Mouse (Mus musculus) Patski (cell line): ENCODE measurements around the gene Pkp2. TPM values are rescaled to one million over a fixed set of nuclear protein-coding genes. Genes with fewer than 3 reads are reported as not detected.
A peak's percentile ranks its signal among the peaks of the same experiment; 100 is the strongest.

ENCODE experiments used
- ATAC-seq: fragments of 100-300 bp; one replicate; pipeline ENCODE4 v1.8.0; 2021
- CTCF ChIA-PET: fragments of 350-600 bp; sonication (Branson Sonifier 250); formaldehyde crosslinking; loops from one replicate; lab custom pipeline; 2022; ENCODE audit warnings: inconsistent platforms; lab: Charles Lee
- POLR2A ChIA-PET: fragments of 350-600 bp; sonication (Branson Sonifier 250); formaldehyde crosslinking; loops from one replicate; lab custom pipeline; 2022; ENCODE audit warnings: antibody characterized with exemption, inconsistent platforms; lab: Charles Lee
- DNase-seq: peaks from one replicate; pipeline ENCODE4 v3.0.0-alpha.2; 2011; ENCODE audit warnings: low read depth, low spot score
- H3K27me3 ChIP-seq: fragments of 371-371 bp; one replicate; pipeline ENCODE4 v1.5.1; 2021
- CTCF ChIP-seq: fragments of 100-300 bp; IDR thresholded peaks from one replicate; pipeline ENCODE4 v1.5.1; 2021
- in situ Hi-C: fragments of 300-500 bp; cut with MboI; formaldehyde crosslinking; loops from 3 replicates; pipeline ENCODE4 v1.11.1; 2018; ENCODE audit warnings: low pct_unique_long_range_greater_than_20kb, mixed read lengths
- polyA plus RNA-seq: library from polyadenylated mRNA; unstranded; gene quantifications from one replicate; pipeline ENCODE4 v1.2.3, GENCODE M21; 2021

The Pkp2 gene
- polyA plus RNA-seq, 1 experiment from 2014 or later = 19.2 TPM

DNA sequence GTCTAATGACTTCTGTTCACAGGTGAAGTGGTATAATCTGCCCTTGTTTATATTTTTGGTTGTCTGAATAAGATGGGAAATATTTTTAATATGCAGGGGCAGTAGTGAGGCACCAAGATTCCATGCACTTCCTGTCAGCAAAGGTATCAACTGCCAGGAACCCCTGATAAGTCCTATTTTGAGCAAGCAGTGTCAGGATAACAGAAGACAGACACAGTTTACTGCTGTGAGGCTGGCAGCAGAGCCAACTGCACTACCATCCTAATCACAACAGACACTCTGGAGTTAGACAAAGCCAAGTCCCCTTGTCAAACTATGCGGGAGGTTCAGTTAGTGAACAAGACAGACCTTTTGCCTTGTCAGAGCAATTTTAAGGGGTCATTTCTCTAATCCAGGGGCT, 43.6 kb downstream of the Pkp2 start:
- POLR2A ChIA-PET = no interaction called here
- no peak for TF ChIP-seq CTCF
- CTCF ChIA-PET = interaction anchor here (0.9 kb wide), 1 partner anchor 41 kb away, joined by 3 read pairs; no protein-coding TSS in a partner anchor
- DNase-seq (no peak), ATAC-seq (no peak)
- in situ Hi-C loops = no loop called here
- H3K27me3 ChIP-seq = no peaks in the 10 kb centered on the region

DNA sequence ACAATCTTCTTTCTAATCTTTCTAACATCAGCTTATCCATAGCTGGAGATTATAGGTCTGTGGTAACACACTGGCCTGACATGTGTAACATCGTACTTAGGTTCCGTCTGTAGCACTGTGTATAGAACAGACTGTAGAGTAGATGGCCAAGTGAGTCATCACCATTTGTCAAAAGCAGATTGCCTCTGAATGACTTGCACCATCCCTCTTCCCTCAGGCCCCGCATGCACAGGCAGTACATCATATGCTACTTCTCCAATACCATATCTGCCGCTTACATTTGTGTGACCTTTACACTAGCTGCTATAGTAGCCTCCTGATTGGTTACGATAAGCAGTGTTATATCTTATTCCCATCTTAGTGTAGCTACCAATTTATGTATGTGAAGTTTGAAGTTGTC, 47.8 kb downstream of the Pkp2 start:
- ATAC-seq (no peak), DNase-seq (no peak)
- in situ Hi-C loops = no loop called here
- TF ChIP-seq CTCF = no peak
- CTCF ChIA-PET = interaction anchor here (1.4 to 1.5 kb wide), 2 partner anchors 9 to 12 kb away, joined by 4 to 5 read pairs; no protein-coding TSS in a partner anchor
- POLR2A ChIA-PET = interaction anchor here (0.6 kb wide), 1 partner anchor 9 kb away, joined by 3 read pairs; no protein-coding TSS in a partner anchor
- H3K27me3 ChIP-seq = no peaks in the 10 kb centered on the region

DNA sequence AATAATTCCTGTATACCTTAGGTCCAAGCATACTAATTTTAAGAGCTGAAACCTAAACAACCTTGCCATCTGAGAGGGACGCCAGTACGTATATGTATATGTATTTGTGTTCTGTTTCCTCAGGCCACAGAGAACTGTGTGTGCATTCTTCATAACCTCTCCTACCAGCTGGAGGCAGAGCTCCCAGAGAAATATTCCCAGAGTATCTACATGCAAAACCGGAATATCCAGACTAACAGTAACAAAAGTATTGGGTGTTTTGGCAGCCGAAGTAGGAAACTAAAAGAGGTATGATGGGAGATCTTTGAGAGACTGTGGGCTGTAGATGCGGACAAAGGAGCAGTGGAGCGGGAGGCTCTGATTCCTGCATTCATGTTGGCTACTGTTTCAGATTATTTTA, 48.4 kb downstream of the Pkp2 start:
- H3K27me3 ChIP-seq = no peaks in the 10 kb centered on the region
- DNase-seq (no peak), ATAC-seq (no peak)
- no peak for TF ChIP-seq CTCF
- ChIA-PET POLR2A (interaction anchor here (0.6 kb wide), 1 partner anchor 8 kb away, joined by 3 read pairs; no protein-coding TSS in a partner anchor), CTCF (interaction anchor here (1.5 kb wide), 1 partner anchor 12 kb away, joined by 5 read pairs; no protein-coding TSS in a partner anchor)
- in situ Hi-C loops = no loop called here

DNA sequence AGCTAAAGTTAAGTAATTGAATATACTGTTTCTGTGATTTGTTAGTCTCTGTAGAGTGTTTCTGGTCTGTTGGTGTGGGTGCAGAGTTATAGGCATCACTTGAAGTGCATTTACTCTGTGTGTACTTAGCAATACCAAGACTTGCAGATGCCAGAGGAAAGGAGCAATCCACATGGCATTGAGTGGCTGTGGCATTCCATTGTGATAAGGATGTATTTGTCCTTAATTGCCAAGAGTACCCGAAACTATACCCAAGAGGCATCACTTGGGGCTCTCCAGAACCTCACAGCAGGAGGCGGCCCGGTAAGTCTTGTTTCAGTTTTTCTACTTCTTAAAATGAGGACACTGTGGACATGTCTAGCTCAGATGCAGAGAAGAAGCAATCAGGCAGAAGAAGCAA, 49.3 kb downstream of the Pkp2 start:
- no peak for DNase-seq
- ChIA-PET CTCF (no interaction called here), POLR2A (no interaction called here)
- ATAC-seq = no peak
- in situ Hi-C loops = no loop called here
- TF ChIP-seq CTCF = no peak
- no peaks in the 10 kb centered on the region for H3K27me3 ChIP-seq

DNA sequence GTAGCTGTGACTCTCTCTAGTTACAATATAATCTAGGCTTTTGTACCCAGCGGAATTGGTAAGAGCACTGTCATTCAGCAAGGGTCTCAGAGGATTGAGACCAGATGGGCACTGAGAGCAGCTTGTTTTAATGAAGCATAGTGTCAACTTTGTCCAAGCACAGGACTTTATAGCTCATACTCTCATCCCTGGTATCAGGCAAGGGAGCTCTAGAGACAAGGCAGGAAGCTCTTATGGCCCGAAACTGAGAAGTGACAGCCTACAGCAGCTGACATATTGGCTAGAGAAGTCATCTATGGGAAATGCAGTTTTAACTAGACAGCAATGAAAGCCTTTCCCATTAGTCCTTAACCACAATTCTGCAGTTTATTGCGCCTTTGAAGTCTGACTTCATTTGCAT, 59.9 kb downstream of the Pkp2 start:
- ATAC-seq (no peak), DNase-seq (no peak)
- TF ChIP-seq CTCF = no peak
- ChIA-PET POLR2A (no interaction called here), CTCF (interaction anchor here (1.2 to 1.4 kb wide), 2 partner anchors 12 to 22 kb away, joined by 3 to 5 read pairs; no protein-coding TSS in a partner anchor)
- H3K27me3 ChIP-seq = no peaks in the 10 kb centered on the region
- in situ Hi-C loops = no loop called here

DNA sequence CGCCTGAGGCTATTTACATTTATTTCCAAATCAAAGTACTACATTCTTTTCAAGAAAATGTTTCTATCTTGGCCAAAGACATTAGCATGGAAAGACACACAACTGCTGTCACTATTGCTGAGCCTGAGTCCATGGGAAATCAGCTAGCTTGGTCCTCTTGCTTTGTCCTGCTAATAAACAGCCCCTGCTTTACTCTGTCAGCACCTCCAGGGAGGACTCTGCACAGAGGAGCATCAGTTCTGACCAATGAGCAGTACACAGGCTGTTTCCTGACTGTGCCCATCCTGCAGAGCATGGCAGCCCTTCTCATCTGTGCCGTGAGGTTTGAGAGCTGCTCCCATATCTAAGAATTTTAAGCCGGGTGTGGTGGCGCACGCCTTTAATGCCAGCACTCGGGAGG, 60.6 kb downstream of the Pkp2 start:
- no peaks in the 10 kb centered on the region for H3K27me3 ChIP-seq
- ChIA-PET POLR2A (no interaction called here), CTCF (interaction anchor here (1.4 kb wide), 1 partner anchor 13 kb away, joined by 5 read pairs; no protein-coding TSS in a partner anchor)
- no peak for TF ChIP-seq CTCF
- no peak for ATAC-seq
- DNase-seq = no peak
- in situ Hi-C loops = no loop called here

DNA sequence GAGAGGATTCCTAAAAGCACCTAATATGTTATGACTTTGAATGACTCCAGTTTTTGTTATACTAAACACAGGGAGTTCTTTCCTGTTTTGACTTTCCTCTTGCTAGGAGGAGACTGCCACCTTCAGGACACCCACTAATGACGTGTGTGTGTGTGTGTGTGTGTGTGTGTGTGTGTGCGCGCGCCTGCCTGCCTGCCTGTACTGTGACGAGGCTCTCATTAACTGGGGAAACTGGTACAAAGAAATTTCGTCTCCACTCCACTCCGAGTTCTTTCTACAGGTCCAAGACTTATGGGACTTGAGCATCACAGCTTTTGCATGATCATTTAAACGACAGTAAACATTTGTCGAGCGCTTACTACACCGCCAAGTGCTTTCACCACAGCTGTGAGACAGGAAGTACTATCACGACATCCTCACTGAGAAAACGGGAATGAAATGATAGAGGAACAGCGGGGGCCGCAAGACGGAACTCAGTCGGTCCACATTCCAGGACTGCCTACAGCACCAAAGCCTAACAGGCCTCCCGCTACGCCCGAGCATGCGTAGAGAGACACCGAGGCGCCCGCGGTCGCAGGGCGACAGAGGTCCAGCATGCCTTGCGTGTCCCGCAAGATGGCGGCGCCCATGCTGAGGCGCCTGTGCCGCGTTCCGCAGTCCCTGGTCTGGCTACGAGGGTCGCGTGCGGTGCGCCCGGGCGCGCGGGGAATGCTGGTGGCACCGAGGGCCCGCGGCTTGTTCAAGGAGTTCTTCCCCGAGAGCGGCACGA, 89.4 kb downstream of the Pkp2 start, which contains the start of gene Yars2:
TSS of gene Yars2 (plus strand) at position 597 of the 769 bp plus-strand sequence.
- ATAC-seq = peak; percentile 92
- CTCF ChIA-PET = no interaction called here
- DNase-seq = peak; percentile 73
- TF ChIP-seq CTCF = peak; percentile 89
- peaks cover 16% of the 10 kb centered on the region for H3K27me3 ChIP-seq
- in situ Hi-C loops = loop anchor here (5.0 kb wide), 1 partner anchor 100 kb away; no protein-coding TSS in a partner anchor
- POLR2A ChIA-PET = interaction anchor here (1.1 to 1.3 kb wide), 2 partner anchors 90 to 414 kb away, joined by 3 read pairs; no protein-coding TSS in a partner anchor

DNA sequence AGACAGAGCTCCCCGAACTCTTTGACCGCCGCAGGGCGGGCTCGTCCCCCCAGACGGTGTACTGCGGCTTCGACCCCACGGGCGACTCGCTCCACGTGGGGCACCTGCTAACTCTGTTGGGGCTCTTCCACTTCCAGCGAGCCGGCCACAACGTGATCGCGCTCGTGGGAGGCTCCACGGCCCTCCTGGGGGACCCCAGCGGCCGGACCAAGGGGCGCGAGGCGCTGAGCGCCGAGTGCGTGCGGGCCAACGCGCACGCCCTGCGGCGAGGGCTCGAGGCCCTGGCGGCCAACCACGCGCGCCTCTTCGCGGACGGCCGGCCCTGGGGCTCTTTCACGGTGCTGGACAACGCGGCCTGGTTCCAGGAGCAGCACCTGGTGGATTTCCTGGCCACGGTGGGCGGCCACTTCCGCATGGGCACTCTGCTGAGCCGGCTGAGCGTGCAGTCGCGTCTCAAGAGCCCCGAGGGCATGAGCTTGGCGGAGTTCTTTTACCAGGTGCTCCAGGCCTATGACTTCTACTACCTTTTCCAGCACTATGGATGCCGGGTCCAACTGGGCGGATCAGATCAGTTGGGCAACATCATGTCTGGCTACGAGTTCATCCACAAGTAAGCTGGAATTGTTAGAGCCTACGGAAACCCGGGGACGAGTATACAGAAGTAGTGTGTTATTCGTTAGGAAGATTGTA, 90.2 kb downstream of the Pkp2 start:
- ChIA-PET POLR2A (interaction anchor here (1.1 to 1.3 kb wide), 2 partner anchors 91 to 415 kb away, joined by 3 read pairs; no protein-coding TSS in a partner anchor), CTCF (interaction anchor here (0.9 kb wide), 1 partner anchor 100 kb away, joined by 4 read pairs; no protein-coding TSS in a partner anchor)
- peaks cover 10% of the 10 kb centered on the region for H3K27me3 ChIP-seq
- ATAC-seq (peak; percentile 56), DNase-seq (peak; percentile 10)
- TF ChIP-seq CTCF = no peak
- in situ Hi-C loops = loop anchor here (5.0 kb wide), 1 partner anchor 101 kb away; no protein-coding TSS in a partner anchor

DNA sequence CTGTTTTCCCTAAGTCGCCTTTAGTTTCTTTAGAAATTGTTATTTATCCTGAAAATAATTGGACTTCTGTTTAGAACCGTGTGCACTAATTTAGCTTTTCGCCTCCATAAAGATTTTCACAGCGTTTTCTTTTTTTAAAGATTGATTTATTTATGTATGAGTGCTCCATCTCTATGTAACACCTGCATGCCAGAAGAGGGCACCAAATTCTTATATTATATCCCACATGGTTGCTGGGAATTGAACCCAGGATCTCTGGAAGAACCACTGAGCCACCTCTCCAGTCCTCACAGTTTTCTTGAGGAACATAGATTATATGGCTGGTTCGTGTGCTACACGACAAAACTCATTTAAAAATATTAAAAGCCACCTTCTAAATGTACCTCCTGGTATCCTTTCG, 90.8 kb downstream of the Pkp2 start:
- H3K27me3 ChIP-seq = peaks cover 4% of the 10 kb centered on the region
- in situ Hi-C loops = loop anchor here (5.0 kb wide), 1 partner anchor 102 kb away; no protein-coding TSS in a partner anchor
- ATAC-seq (no peak), DNase-seq (no peak)
- TF ChIP-seq CTCF = peak; percentile 58
- POLR2A ChIA-PET = interaction anchor here (1.3 kb wide), 1 partner anchor 415 kb away, joined by 3 read pairs; no protein-coding TSS in a partner anchor
- CTCF ChIA-PET = interaction anchor here (0.9 kb wide), 1 partner anchor 101 kb away, joined by 4 read pairs; no protein-coding TSS in a partner anchor

DNA sequence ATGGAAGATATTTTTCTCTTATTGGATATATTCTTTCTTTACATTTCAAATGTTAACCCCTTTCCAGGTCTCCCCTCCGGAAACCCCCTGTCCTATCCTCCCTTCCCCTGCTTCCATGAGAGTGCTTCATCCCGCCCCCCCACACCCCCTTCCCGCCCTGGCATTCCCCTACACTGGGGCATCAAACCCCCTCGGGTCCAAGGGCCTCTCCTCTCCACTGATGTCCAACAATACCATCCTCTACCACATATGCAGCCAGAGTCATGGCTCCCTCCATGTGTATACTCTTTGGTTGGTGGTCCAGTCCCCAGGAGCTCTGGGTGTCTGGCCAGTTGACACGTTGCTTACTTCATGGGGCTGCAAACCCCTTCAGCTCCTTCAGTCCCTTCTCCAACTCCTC, 98.2 kb downstream of the Pkp2 start:
- in situ Hi-C loops = no loop called here
- POLR2A ChIA-PET = no interaction called here
- TF ChIP-seq CTCF = no peak
- DNase-seq = no peak
- ATAC-seq = no peak
- CTCF ChIA-PET = no interaction called here
- H3K27me3 ChIP-seq = no peaks in the 10 kb centered on the region

Other genes with a start within 250 kb of the Pkp2 start
- 31.5 TPM for gene Yars2, start 89.6 kb downstream of the Pkp2 start, polyA plus RNA-seq
- gene Dnm1l, start 145.6 kb downstream of the Pkp2 start, polyA plus RNA-seq = 96.6 TPM